Mouse (Mus musculus) ZHBTc4 (cell line): Measurements from ENCODE around the gene Pttg1ip.

Experiments
- DNase-seq: peaks from one replicate; pipeline ENCODE4 v3.0.0-alpha.2; 2011; ENCODE audit warnings: low read depth, low spot score

Gene Pttg1ip

GRCm38 (mm10) chr10:77636234-77636922 lies 54.9 kb downstream of the Pttg1ip start:
- no peak for DNase-seq

- DNase-seq, result no peak
Observed at GRCm38 (mm10) chr10:77638956-77639355, 57.4 kb downstream of the Pttg1ip start.

GRCm38 (mm10) chr10:77643160-77643559 lies 61.6 kb downstream of the Pttg1ip start:
- no peak for DNase-seq

- no peak for DNase-seq
Observed at GRCm38 (mm10) chr10:77645571-77645970, 64.1 kb downstream of the Pttg1ip start.

- DNase-seq, result no peak
Observed at GRCm38 (mm10) chr10:77647461-77647860, 65.9 kb downstream of the Pttg1ip start.

- DNase-seq, result peak; percentile 56
Observed at GRCm38 (mm10) chr10:77647901-77648300, 66.4 kb downstream of the Pttg1ip start.
